Mouse (Mus musculus) Patski (cell line): Measurements from ENCODE around the gene Cfap69. TPM values are rescaled to one million over a fixed set of nuclear protein-coding genes. Genes with fewer than 3 reads are reported as not detected.

Source experiments
- ATAC-seq: fragments of 100-300 bp; one replicate; pipeline ENCODE4 v1.8.0; 2021
- CTCF ChIA-PET: fragments of 350-600 bp; sonication (Branson Sonifier 250); formaldehyde crosslinking; loops from one replicate; lab custom pipeline; 2022; ENCODE audit warnings: inconsistent platforms; lab: Charles Lee
- POLR2A ChIA-PET: fragments of 350-600 bp; sonication (Branson Sonifier 250); formaldehyde crosslinking; loops from one replicate; lab custom pipeline; 2022; ENCODE audit warnings: antibody characterized with exemption, inconsistent platforms; lab: Charles Lee
- DNase-seq: peaks from one replicate; pipeline ENCODE4 v3.0.0-alpha.2; 2011; ENCODE audit warnings: low read depth, low spot score
- H3K27me3 ChIP-seq: fragments of 371-371 bp; one replicate; pipeline ENCODE4 v1.5.1; 2021
- CTCF ChIP-seq: fragments of 100-300 bp; IDR thresholded peaks from one replicate; pipeline ENCODE4 v1.5.1; 2021
- in situ Hi-C: fragments of 300-500 bp; cut with MboI; formaldehyde crosslinking; loops from 3 replicates; pipeline ENCODE4 v1.11.1; 2018; ENCODE audit warnings: low pct_unique_long_range_greater_than_20kb, mixed read lengths
- polyA plus RNA-seq: library from polyadenylated mRNA; unstranded; gene quantifications from one replicate; pipeline ENCODE4 v1.2.3, GENCODE M21; 2021

The Cfap69 gene
- polyA plus RNA-seq, 1 experiment from 2014 or later = 31.9 TPM

DNA sequence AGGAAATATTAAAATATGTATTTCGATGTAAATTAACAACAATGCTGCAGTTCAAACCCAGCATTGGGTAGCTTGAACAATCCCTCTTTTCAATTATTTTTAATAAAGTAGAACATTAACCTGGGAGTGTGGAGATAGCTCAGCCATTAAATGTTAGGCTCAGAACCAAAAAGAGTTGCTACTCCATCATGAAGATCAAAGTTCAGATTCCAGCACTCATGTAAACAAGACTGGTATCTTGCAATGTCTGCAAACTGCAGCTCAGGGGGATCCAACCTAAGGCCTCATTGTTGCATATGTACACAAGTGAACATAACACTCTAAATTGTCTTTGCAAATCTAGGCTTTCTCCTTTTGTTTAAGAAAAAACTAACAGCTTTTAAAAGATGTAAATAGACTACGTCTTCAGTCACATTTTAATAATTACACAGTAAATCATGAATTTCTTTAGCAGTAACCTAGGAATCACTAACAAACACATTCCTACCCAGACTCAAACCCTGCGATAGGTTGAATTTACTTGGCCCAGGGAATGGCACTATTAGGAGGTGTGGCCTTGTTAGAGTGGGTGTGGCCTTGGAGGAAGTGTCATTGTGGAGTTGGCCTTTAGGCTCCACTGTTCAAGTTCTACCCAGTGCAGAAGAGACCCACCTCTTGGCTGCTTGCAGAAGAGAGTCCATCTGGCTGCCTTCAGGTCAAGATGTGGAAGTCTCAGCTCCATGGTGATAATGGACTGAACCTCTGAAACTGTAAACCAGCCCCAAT is 130.2 kb downstream of the Cfap69 start:
- POLR2A ChIA-PET = no interaction called here
- in situ Hi-C loops = no loop called here
- TF ChIP-seq CTCF = no peak
- ATAC-seq (no peak), DNase-seq (no peak)
- CTCF ChIA-PET = interaction anchor here (0.9 kb wide), 2 partner anchors 9 to 29 kb away, joined by 3 read pairs; no protein-coding TSS in a partner anchor
- H3K27me3 ChIP-seq = peaks cover 2% of the 10 kb centered on the region

Other genes with a start within 250 kb of the Cfap69 start
- 21.7 TPM for gene Cdk14, start 243.9 kb downstream of the Cfap69 start, polyA plus RNA-seq
- gene 1700015F17Rik, start 185.1 kb downstream of the Cfap69 start, polyA plus RNA-seq = not detected
- 60.9 TPM for gene Cldn12, start 149.3 kb downstream of the Cfap69 start, polyA plus RNA-seq
- gene Gtpbp10, start 104.7 kb downstream of the Cfap69 start, polyA plus RNA-seq = 22.1 TPM
- 2.2 TPM for gene Gm8773, start 90.4 kb downstream of the Cfap69 start, polyA plus RNA-seq
- gene Steap2, start 30.3 kb upstream of the Cfap69 start, polyA plus RNA-seq = 187 TPM
- 199 TPM for gene Steap1, start 85.1 kb upstream of the Cfap69 start, polyA plus RNA-seq